Mouse (Mus musculus) megakaryocyte, embryonic 14.5 days (primary cell): ENCODE results near the gene Bach2.

ENCODE experiments used
- FLI1 ChIP-seq: IDR thresholded peaks from 2 replicates; pipeline ENCODE4 v1.6.1; 2012; ENCODE audit warnings: low read length, inconsistent platforms, mixed read lengths
- GATA1 ChIP-seq: IDR thresholded peaks from 3 replicates; pipeline ENCODE4 v1.6.1; 2012; ENCODE audit warnings: mixed read lengths, low read length, inconsistent platforms, borderline replicate concordance

DNA sequence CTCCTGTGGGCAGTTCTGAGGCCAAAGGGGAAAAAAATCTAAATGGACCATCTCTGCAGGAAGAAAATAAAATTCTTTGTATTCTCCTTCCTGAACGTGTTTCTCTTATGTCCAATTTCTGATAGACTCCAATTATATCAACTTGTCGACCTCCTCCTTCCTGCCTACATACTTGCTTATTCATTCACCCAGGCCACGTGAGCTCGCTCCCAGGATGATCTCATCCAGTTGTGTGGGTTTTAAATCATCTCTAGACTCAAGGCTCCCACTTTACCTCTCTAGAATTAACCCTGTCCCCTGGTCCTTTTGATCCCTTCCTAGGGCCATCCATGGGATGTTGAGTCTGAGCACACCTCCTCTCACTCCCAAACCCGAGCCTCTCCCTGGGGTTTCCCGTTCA is 225.9 kb downstream of the Bach2 start:
- no peak for TF ChIP-seq GATA1
- TF ChIP-seq FLI1, result no peak
